Mouse (Mus musculus): Measurements from ENCODE around the gene Stk10. TPM values are rescaled to one million over a fixed set of nuclear protein-coding genes. Genes with fewer than 3 reads are reported as not detected.

The Stk10 gene
- polyA plus RNA-seq, 1 experiment from 2014 or later, result 2.8 TPM

- no peak for ATAC-seq (ENCODE audit: low FRiP score, low read depth)
- Histone ChIP-seq H3K4me2 (peak within 1 kb of the TSS; percentile 92), H3K9ac (peak within 1 kb of the TSS; percentile 66), H3K4me3 (peak within 1 kb of the TSS; percentile 58), H3K9me3 (no peaks in the 10 kb centered on the region), H3K27ac (replicated peaks) (no peak within 1 kb of the TSS), H3K27me3 (peaks cover 8% of the 10 kb centered on the region), H3K36me3 (no peaks in the 10 kb centered on the region), H3K4me1 (replicated peaks) (peaks cover 24% of the 10 kb centered on the region)
- 6% methylated on average over 33 of the region's 33 CpGs for WGBS
Measured at GRCm38 (mm10) chr11:32531871-32532764, 987 bp upstream of the Stk10 start, which contains the start of gene Efcab9. Gene Efcab9 (minus strand): TSS chr11:32532081.

- Histone ChIP-seq H3K36me3 (no peaks in the 10 kb centered on the region), H3K4me3 (peak overlapping the region; percentile 58), H3K4me2 (peak overlapping the region; percentile 92), H3K27me3 (peaks cover 8% of the 10 kb centered on the region), H3K27ac (replicated peaks) (0 out of 2 replicates have a peak overlapping the region, but pooled peaks have one; percentile 27), H3K4me1 (replicated peaks) (peaks cover 34% of the 10 kb centered on the region), H3K9ac (peak overlapping the region; percentile 66), H3K9me3 (no peaks in the 10 kb centered on the region)
- peak; percentile 51 for ATAC-seq (ENCODE audit: low FRiP score, low read depth)
- WGBS, result 2% methylated on average over 24 of the region's 24 CpGs
Measured at GRCm38 (mm10) chr11:32533482-32534261, 567 bp downstream of the Stk10 start.

DNA sequence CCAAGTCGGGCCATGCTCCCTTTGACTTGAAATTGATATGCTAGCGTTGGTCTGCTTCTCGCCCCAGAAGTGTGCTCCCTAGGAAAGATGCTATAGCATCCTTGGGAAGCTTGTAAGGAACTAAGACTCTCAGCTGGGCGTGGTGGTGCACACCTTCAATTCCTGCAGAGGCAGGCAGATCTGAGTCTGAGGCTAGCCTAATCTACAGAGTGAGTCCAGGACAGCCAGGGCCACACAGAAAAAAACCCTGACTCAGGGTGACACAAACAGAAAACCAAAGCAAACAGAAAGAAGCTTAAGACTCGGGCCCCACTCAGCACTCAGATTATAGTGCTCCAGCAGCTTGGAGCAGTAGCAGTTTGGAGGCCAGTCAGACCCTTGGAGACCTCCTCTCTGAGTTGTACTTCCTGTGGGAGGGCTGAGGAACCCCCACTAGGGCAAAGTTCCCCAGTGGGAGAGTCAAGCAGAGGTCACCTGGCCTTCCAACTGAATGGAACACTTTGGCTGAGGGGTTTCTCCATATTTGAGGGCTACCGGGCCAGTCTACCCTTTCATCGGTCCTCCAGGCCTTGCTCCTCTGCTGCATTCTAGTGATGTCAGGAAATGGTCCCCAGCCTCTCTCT, 1.5 kb downstream of the Stk10 start:
- Histone ChIP-seq H3K4me1 (replicated peaks) (peaks cover 34% of the 10 kb centered on the region), H3K27ac (replicated peaks) (no peak overlapping the region)

GRCm38 (mm10) chr11:32535646-32536045, 2.5 kb downstream of the Stk10 start:
- H3K4me3 ChIP-seq, result no peak overlapping the region
- no peak for ATAC-seq (ENCODE audit: low FRiP score, low read depth)
- H3K9me3 ChIP-seq, result no peaks in the 10 kb centered on the region
- no peaks in the 10 kb centered on the region for H3K36me3 ChIP-seq
- H3K27me3 ChIP-seq, result peaks cover 8% of the 10 kb centered on the region
- H3K4me2 ChIP-seq, result no peak overlapping the region
- no peak overlapping the region for H3K27ac ChIP-seq (replicated peaks)
- 98% methylated on average over 4 of the region's 4 CpGs for WGBS
- no peak overlapping the region for H3K9ac ChIP-seq
- peaks cover 34% of the 10 kb centered on the region for H3K4me1 ChIP-seq (replicated peaks)

More for the DNA sequence above, 1.5 kb downstream of the Stk10 start:
- Histone ChIP-seq H3K4me2 (peak overlapping the region; percentile 92), H3K4me3 (peak overlapping the region; percentile 58; the same call in 1 of the 2 replicates), H3K9me3 (no peaks in the 10 kb centered on the region), H3K27me3 (peaks cover 8% of the 10 kb centered on the region), H3K36me3 (no peaks in the 10 kb centered on the region), H3K9ac (no peak overlapping the region)
- 75% methylated on average over 7 of the region's 7 CpGs for WGBS
- no peak for ATAC-seq (ENCODE audit: low FRiP score, low read depth)

DNA sequence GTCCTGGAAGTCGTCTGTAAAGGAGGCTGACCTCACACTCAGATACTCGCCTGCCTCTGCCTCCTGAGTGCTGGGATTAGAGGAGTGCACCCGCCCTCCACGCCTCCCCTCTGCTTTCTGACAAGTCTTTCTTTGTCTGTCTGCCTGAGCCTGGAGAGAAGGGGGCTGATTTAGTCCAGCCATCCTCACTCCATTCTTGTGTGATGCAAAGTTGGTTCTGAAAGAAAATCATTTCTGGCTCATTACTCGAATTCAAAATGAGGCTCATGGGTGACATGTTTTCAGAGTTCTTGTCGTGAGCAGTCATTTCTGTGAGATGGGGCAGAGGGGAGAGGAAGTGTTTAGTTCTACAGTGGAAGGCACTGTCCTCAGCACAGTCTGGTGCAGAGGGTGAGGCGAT, 3.8 kb downstream of the Stk10 start:
- peaks cover 34% of the 10 kb centered on the region for H3K4me1 ChIP-seq (replicated peaks)

DNA sequence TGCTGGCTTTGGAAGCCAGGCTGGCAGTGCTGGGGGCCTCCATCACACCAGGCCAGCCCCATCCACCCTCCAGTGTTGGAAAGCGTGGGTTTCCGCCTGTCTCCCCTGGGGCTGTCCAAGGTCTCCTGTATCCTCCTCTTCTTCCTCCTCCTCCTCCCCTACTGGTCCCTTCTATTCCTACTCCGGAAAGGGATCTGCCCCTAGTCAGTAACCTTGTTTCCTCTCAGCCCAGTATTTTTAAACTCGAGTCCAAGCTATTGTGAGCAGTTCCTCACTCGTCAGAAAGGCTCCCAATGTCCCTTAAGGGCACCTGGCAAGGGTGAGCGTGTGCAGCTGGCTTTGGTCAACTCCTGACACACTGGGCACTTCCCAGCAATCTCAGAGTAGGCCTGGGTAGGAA, 5.3 kb downstream of the Stk10 start:
- H3K27ac ChIP-seq (replicated peaks), result no peak overlapping the region
- H3K36me3 ChIP-seq, result no peaks in the 10 kb centered on the region
- no peak overlapping the region for H3K4me2 ChIP-seq
- H3K9ac ChIP-seq, result no peak overlapping the region
- H3K27me3 ChIP-seq, result no peaks in the 10 kb centered on the region
- ATAC-seq (ENCODE audit: low FRiP score, low read depth), result no peak
- no peak overlapping the region for H3K4me3 ChIP-seq
- no peaks in the 10 kb centered on the region for H3K9me3 ChIP-seq
- H3K4me1 ChIP-seq (replicated peaks), result peaks cover 27% of the 10 kb centered on the region
- 67% methylated on average over 6 of the region's 6 CpGs for WGBS

More for the DNA sequence above, 3.8 kb downstream of the Stk10 start:
- H3K36me3 ChIP-seq, result no peaks in the 10 kb centered on the region
- no peaks in the 10 kb centered on the region for H3K27me3 ChIP-seq
- WGBS, result 17% methylated on average over 7 of the region's 7 CpGs
- no peak overlapping the region for H3K9ac ChIP-seq
- no peak for ATAC-seq (ENCODE audit: low FRiP score, low read depth)
- no peak overlapping the region for H3K27ac ChIP-seq (replicated peaks)
- no peak overlapping the region for H3K4me3 ChIP-seq
- no peaks in the 10 kb centered on the region for H3K9me3 ChIP-seq
- H3K4me2 ChIP-seq, result no peak overlapping the region

- Histone ChIP-seq H3K36me3 (no peaks in the 10 kb centered on the region), H3K27me3 (no peaks in the 10 kb centered on the region), H3K9ac (no peak overlapping the region), H3K4me2 (no peak overlapping the region), H3K4me3 (no peak overlapping the region), H3K9me3 (no peaks in the 10 kb centered on the region), H3K4me1 (replicated peaks) (peaks cover 22% of the 10 kb centered on the region), H3K27ac (replicated peaks) (no peak overlapping the region)
- ATAC-seq (ENCODE audit: low FRiP score, low read depth), result no peak
- WGBS, result 93% methylated on average over 4 of the region's 4 CpGs
Measured at GRCm38 (mm10) chr11:32538846-32539245, 5.7 kb downstream of the Stk10 start.

GRCm38 (mm10) chr11:32539717-32540116, 6.6 kb downstream of the Stk10 start:
- no peaks in the 10 kb centered on the region for H3K9me3 ChIP-seq
- ATAC-seq (ENCODE audit: low FRiP score, low read depth), result no peak
- no peak overlapping the region for H3K9ac ChIP-seq
- no peaks in the 10 kb centered on the region for H3K27me3 ChIP-seq
- no peak overlapping the region for H3K4me3 ChIP-seq
- no peak overlapping the region for H3K4me2 ChIP-seq
- H3K36me3 ChIP-seq, result no peaks in the 10 kb centered on the region
- H3K27ac ChIP-seq (replicated peaks), result no peak overlapping the region
- WGBS, result 88% methylated on average over 7 of the region's 7 CpGs
- H3K4me1 ChIP-seq (replicated peaks), result peaks cover 14% of the 10 kb centered on the region

- 76% methylated on average over 6 of the region's 6 CpGs for WGBS
- no peak overlapping the region for H3K4me2 ChIP-seq
- ATAC-seq (ENCODE audit: low FRiP score, low read depth), result no peak
- no peak overlapping the region for H3K27ac ChIP-seq (replicated peaks)
- H3K27me3 ChIP-seq, result no peaks in the 10 kb centered on the region
- H3K9ac ChIP-seq, result no peak overlapping the region
- H3K4me1 ChIP-seq (replicated peaks), result peaks cover 16% of the 10 kb centered on the region
- no peaks in the 10 kb centered on the region for H3K36me3 ChIP-seq
- no peaks in the 10 kb centered on the region for H3K9me3 ChIP-seq
- no peak overlapping the region for H3K4me3 ChIP-seq
Measured at GRCm38 (mm10) chr11:32540463-32540862, 7.4 kb downstream of the Stk10 start.

- Histone ChIP-seq H3K9me3 (no peaks in the 10 kb centered on the region), H3K4me3 (no peak overlapping the region), H3K36me3 (no peaks in the 10 kb centered on the region), H3K4me2 (no peak overlapping the region), H3K27ac (replicated peaks) (no peak overlapping the region), H3K9ac (no peak overlapping the region), H3K27me3 (no peaks in the 10 kb centered on the region), H3K4me1 (replicated peaks) (peaks cover 21% of the 10 kb centered on the region)
- 98% methylated on average over 4 of the region's 4 CpGs for WGBS
- no peak for ATAC-seq (ENCODE audit: low FRiP score, low read depth)
Measured at GRCm38 (mm10) chr11:32542181-32542580, 9.1 kb downstream of the Stk10 start.

DNA sequence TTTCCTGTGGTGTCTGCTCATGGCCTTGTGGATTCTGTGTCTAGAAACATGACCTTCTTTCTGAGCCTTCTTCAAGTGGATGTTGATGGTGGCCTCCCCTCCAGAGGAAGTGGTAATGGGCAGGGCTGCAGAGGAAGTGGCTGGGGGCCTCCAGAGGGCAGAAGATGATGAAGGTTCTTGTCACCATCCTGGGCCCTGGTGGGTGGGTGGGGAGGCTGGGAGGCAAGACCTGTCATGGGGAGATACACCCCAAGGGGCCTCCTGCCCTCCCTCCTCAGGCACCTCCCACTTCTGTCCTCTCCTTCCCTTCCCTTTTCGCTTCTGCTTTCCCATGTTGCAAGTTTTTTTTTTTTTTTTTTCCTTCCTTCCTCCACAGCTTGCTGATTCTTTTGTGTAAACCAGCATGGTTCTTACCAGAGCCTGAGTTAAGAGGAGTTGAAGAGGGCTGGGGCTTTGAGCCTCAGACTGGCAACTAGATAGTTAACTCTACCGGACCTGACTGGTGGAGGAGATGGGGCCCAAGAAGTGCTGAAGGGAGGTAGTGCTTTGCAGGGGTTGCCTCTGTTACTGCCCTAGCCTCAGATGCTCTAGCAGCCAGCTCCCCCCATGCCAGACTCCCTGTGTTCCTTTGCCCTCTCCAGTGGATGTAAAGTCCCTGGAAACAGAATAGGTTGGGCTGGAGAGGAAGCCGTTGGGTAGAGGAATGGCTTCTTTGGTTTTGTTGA, 9.7 kb downstream of the Stk10 start:
- Histone ChIP-seq H3K9ac (no peak overlapping the region), H3K27ac (replicated peaks) (no peak overlapping the region), H3K36me3 (no peaks in the 10 kb centered on the region), H3K4me2 (no peak overlapping the region), H3K4me1 (replicated peaks) (peaks cover 17% of the 10 kb centered on the region), H3K27me3 (no peaks in the 10 kb centered on the region), H3K4me3 (no peak overlapping the region), H3K9me3 (no peaks in the 10 kb centered on the region)
- 47% methylated on average over 3 of the region's 3 CpGs for WGBS
- ATAC-seq (ENCODE audit: low FRiP score, low read depth), result no peak

Measured in hindbrain, embryonic 15.5 days (tissue).